Mouse (Mus musculus) G1E (cell line): ENCODE data around the gene Arrdc1.

ENCODE experiments used
- CTCF ChIP-seq: IDR thresholded peaks from 2 replicates; pipeline ENCODE4 v1.5.1; 2012; ENCODE audit warnings: low read depth, low read length, inconsistent platforms, mixed read lengths
- TAL1 ChIP-seq: conservative IDR thresholded peaks from 2 replicates; pipeline ENCODE4 v1.6.1; 2012; ENCODE audit warnings: low read depth, low read length, inconsistent platforms, mixed read lengths

DNA sequence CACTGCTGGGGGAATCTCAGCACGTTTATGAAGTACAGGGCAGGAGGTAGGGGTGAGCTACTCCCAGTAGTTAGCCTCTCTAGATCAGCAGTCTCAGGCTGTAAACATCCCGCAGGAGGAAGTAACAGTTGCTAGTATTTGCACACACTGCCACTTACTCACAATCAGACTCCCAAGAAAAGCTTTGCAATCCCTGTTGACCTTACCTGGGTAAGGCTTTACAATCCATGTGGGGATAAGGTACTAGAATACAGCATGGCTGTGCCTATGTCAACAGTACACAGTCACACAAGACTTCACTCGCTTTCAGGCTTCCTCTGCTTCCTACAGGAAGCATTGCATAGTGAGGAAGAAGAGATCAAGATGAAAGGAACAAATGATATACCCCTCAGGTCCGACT is 38.3 kb downstream of the Arrdc1 start:
- no peak for TF ChIP-seq TAL1
- TF ChIP-seq CTCF: no peak
